Mouse (Mus musculus): ENCODE measurements around the gene Hps5. TPM values are rescaled to one million over a fixed set of nuclear protein-coding genes. Genes with fewer than 3 reads are reported as not detected.

The Hps5 gene
- total and polyA plus RNA-seq, 3 experiments: 17.8 to 26.0 (median 20.8) TPM

- TF ChIP-seq NRF1 (IDR thresholded peaks at IDR 0.05; ENCODE audit: low read depth, low read length): no peak
- no peak for TF ChIP-seq SIN3A (IDR thresholded peaks at IDR 0.05; ENCODE audit: low read length)
- TF ChIP-seq MAX (IDR thresholded peaks at IDR 0.05; ENCODE audit: low read length): no peak
- no peak for TF ChIP-seq MYC (IDR thresholded peaks at IDR 0.05; ENCODE audit: low read depth, low read length)
- TF ChIP-seq POLR2A (IDR thresholded peaks at IDR 0.05; ENCODE audit: low read depth, low read length): no peak
- peak; percentile 52 for TF ChIP-seq JUND (conservative IDR thresholded peaks at IDR 0.05; ENCODE audit: low read depth, low read length)
- no peak for TF ChIP-seq GABPA (IDR thresholded peaks at IDR 0.05; ENCODE audit: insufficient replicate concordance, low read depth, low read length)
- no peak for TF ChIP-seq CHD2 (IDR thresholded peaks at IDR 0.05; ENCODE audit: low read length)
- TF ChIP-seq MAFK (IDR thresholded peaks at IDR 0.05; ENCODE audit: insufficient replicate concordance, low read length): no peak
- peak; percentile 39 for TF ChIP-seq JUN (IDR thresholded peaks at IDR 0.05; ENCODE audit: insufficient read depth, low read depth, low read length)
- TF ChIP-seq NELFE (IDR thresholded peaks at IDR 0.05; ENCODE audit: low read depth, low read length): no peak
- no peak for TF ChIP-seq ZC3H11A (IDR thresholded peaks at IDR 0.05; ENCODE audit: low read depth, low read length)
- no peak for TF ChIP-seq ZKSCAN1 (IDR thresholded peaks at IDR 0.05; ENCODE audit: borderline replicate concordance, low read depth, low read length)
- peak; percentile 20; the same call in 1 of the 2 replicates for TF ChIP-seq ELF1 (IDR thresholded peaks at IDR 0.05; ENCODE audit: low read depth, low read length)
- TF ChIP-seq MAZ (IDR thresholded peaks at IDR 0.05; ENCODE audit: low read depth, low read length): no peak
- no peak for TF ChIP-seq RCOR1 (conservative IDR thresholded peaks at IDR 0.05; ENCODE audit: low read depth, low read length)
- no peak; the same call in 1 of the 2 replicates for TF ChIP-seq HCFC1 (IDR thresholded peaks at IDR 0.05; ENCODE audit: low read depth, low read length)
- TF ChIP-seq USF2 (conservative IDR thresholded peaks at IDR 0.05; ENCODE audit: low read depth, low read length): no peak
- TF ChIP-seq KAT2A (IDR thresholded peaks at IDR 0.05; ENCODE audit: insufficient replicate concordance, low read length): 0 out of 2 replicates have a peak, but pooled peaks have one; percentile 17
- no peak for TF ChIP-seq RAD21 (IDR thresholded peaks at IDR 0.05; ENCODE audit: low read depth, low read length)
- TF ChIP-seq SMC3 (IDR thresholded peaks at IDR 0.05; ENCODE audit: low read depth, low read length): no peak
- TF ChIP-seq MXI1 (IDR thresholded peaks at IDR 0.05; ENCODE audit: low read depth, low read length): no peak
- TF ChIP-seq BHLHE40 (IDR thresholded peaks at IDR 0.05; ENCODE audit: low read depth, low read length): no peak
- TF ChIP-seq POLR2AphosphoS2 (IDR thresholded peaks at IDR 0.05; ENCODE audit: low read depth, low read length): no peak
- no peak for TF ChIP-seq TBP (conservative IDR thresholded peaks at IDR 0.05; ENCODE audit: low read depth, low read length)
- no peak for TF ChIP-seq UBTF (IDR thresholded peaks at IDR 0.05; ENCODE audit: low read depth, low read length)
- no peak for TF ChIP-seq CHD1 (IDR thresholded peaks at IDR 0.05; ENCODE audit: low read depth, low read length)
- peak; percentile 96 for TF ChIP-seq ZNF384 (IDR thresholded peaks at IDR 0.05; ENCODE audit: low read depth, low read length)
- TF ChIP-seq USF1 (IDR thresholded peaks at IDR 0.05; ENCODE audit: low read depth, low read length): no peak
- TF ChIP-seq ETS1 (conservative IDR thresholded peaks at IDR 0.05; ENCODE audit: low read depth, low read length): peak; percentile 31; the same call in 1 of the 2 replicates
- 0 out of 2 replicates have a peak, but pooled peaks have one; percentile 22 for TF ChIP-seq IRF4 (IDR thresholded peaks at IDR 0.05; ENCODE audit: low read depth, low read length)
- TF ChIP-seq E2F4 (IDR thresholded peaks at IDR 0.05; ENCODE audit: insufficient replicate concordance, low read depth, low read length): no peak
- no peak; the same call in 1 of the 2 replicates for TF ChIP-seq EP300 (IDR thresholded peaks at IDR 0.05; ENCODE audit: low read length)
- TF ChIP-seq TCF12 (IDR thresholded peaks at IDR 0.05; ENCODE audit: low read depth, low read length): no peak
- no peak for TF ChIP-seq MEF2A (IDR thresholded peaks at IDR 0.05; ENCODE audit: borderline replicate concordance, low read depth, low read length)
- no peak for TF ChIP-seq ZMIZ1 (IDR thresholded peaks at IDR 0.05; ENCODE audit: low read depth, low read length)
- TF ChIP-seq PAX5 (IDR thresholded peaks at IDR 0.05; ENCODE audit: low read length): no peak
- TF ChIP-seq CTCF (conservative IDR thresholded peaks at IDR 0.05 in 1 of 2, IDR thresholded peaks at IDR 0.05 in 1 of 2; ENCODE audit: low read depth in 2 of 2, low read length in 2 of 2): no peak
- Histone ChIP-seq H3K4me2 (ENCODE audit: insufficient read depth, low read depth, poor library complexity, severe bottlenecking) (no peak overlapping the region), H3K79me2 (replicated peaks; ENCODE audit: control insufficient read depth, extremely low read depth, insufficient read depth, poor library complexity, severe bottlenecking) (no peaks in the 10 kb centered on the region), H3K27ac (ENCODE audit: insufficient read depth, low read depth) (no peak overlapping the region), H3K36me3 (replicated peaks in 1 of 2; ENCODE audit: control insufficient read depth in 1 of 2, insufficient read depth in 1 of 2, low read length in 1 of 2) (no peaks in the 10 kb centered on the region), H3K9ac (ENCODE audit: insufficient read depth, low read depth) (peak overlapping the region; percentile 18; the same call in 1 of the 2 replicates), H3K4me3 (replicated peaks in 1 of 3; ENCODE audit: low read depth in 2 of 3, low read length in 2 of 3, poor library complexity in 1 of 3) (no peak overlapping the region), H3K27me3 (replicated peaks) (no peaks in the 10 kb centered on the region), H3K4me1 (ENCODE audit: control insufficient read depth in 1 of 2, insufficient read depth in 2 of 2) (peaks cover 12 to 31% of the 10 kb centered on the region in 2 experiments), H3K9me3 (replicated peaks; ENCODE audit: low read length) (no peaks in the 10 kb centered on the region)
- DNase-seq (ENCODE audit: extremely low read depth): peak; percentile 69
- dilution Hi-C loops (cut with MboI; ENCODE audit: extremely low pct_ligation_motif_present, extremely low pct_unique_long_range_greater_than_20kb, low sequenced_read_pairs) (no loop called here), in situ Hi-C loops (cut with MboI; ENCODE audit: low pct_ligation_motif_present, low pct_unique_long_range_greater_than_20kb, low sequenced_read_pairs) (no loop called here)
These were observed 47.4 kb downstream of the Hps5 start for GRCm38 (mm10) chr7:46748459-46748858.
